Mouse (Mus musculus) c-Kit-positive CD71-positive TER-119-negative erythroid progenitor cells, embryonic 14.5 days (primary cell): ENCODE measurements around the gene Elp6.

Experiments used
- DNase-seq: peaks from one replicate; pipeline ENCODE4 v3.0.0-alpha.2; 2013; ENCODE audit warnings: low read depth

Gene Elp6

GRCm38 (mm10) chr9:110361299-110361698, 56.3 kb downstream of the Elp6 start:
- DNase-seq: no peak

DNA sequence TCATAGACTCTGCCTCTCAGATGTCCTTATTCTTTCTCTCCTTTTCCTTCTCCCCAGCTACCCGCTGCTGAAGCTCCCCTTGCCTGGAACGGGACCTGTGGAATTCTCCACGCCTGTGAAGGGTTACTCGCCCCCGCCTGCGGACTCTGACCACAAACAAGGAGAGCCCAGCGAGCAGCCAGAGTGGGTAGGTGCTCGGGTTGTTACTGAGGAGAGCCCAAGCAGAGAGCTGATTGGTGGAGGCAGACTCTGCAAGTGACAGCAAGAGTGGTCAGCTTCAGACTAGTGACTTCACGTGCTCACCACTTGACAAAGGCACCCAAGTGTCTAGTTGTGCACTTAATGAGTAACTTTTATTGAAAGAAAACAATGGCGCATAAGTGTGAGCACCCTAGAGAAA, 57.4 kb downstream of the Elp6 start:
- no peak for DNase-seq

GRCm38 (mm10) chr9:110366746-110367145, 61.8 kb downstream of the Elp6 start:
- no peak for DNase-seq

GRCm38 (mm10) chr9:110369860-110370259, 64.9 kb downstream of the Elp6 start:
- no peak for DNase-seq
